Mouse (Mus musculus): ENCODE data around the gene Hint3. TPM values are rescaled to one million over a fixed set of nuclear protein-coding genes. Genes with fewer than 3 reads are reported as not detected.
A peak's percentile ranks its signal among the peaks of the same experiment; 100 is the strongest.
"Not testable (repeated sequence)": the region's sequence is repeated elsewhere in the genome, so short reads cannot be mapped to it uniquely, and the experiment has no call there.

The Hint3 gene
- polyA plus RNA-seq, 2 experiments = 5.5 to 18.1 TPM

DNA sequence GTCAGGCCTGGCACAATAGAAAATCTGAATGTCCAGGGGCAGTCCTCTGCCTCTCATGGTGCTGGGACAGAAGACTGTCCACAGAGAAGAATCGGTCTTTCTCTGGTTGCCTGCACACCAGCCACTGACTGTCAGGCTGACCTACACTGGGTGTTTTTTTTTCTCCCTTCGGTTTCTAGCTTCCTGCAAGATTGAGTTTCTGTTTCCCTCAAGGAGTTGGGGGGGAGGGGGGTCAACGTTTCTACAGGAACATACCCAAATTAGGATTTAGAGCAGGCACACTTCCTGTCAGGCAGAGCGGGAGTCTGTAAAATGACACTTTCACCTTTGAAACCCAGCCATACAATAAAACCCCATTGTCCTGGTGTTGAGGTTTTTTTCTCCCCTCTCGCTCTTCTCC lies 26.2 kb upstream of the Hint3 start:
- no peak overlapping the region; a peak in 1 of 4 replicates for H3K4me3 ChIP-seq (ENCODE audit: insufficient read depth in 1 of 2, low read depth in 2 of 2, low read length in 2 of 2)
- no peak overlapping the region for H3K27ac ChIP-seq
- H3K36me3 ChIP-seq (replicated peaks; ENCODE audit: control insufficient read depth, insufficient read depth, low read depth) = peaks cover 10% of the 10 kb centered on the region
- DNase-seq (ENCODE audit: low read depth in 3 of 3, low spot score in 3 of 3) = no peak
- H3K9ac ChIP-seq (replicated peaks) = no peak overlapping the region
- 15% methylated on average over 5 of the region's 5 CpGs for WGBS (ENCODE audit: insufficient replicate concordance)
- peak overlapping the region; percentile 4 for H3K4me2 ChIP-seq (ENCODE audit: low read depth)
- no peak for ATAC-seq (ENCODE audit: insufficient read depth)
- no peaks in the 10 kb centered on the region for H3K9me3 ChIP-seq (ENCODE audit: control insufficient read depth, low read length)
- H3K4me1 ChIP-seq (replicated peaks; ENCODE audit: control insufficient read depth in 2 of 2, insufficient read depth in 2 of 2, low read length in 1 of 2) = peaks cover 0 to under 1% of the 10 kb centered on the region in 2 experiments; a peak in 2 of 4 replicates
- no peak for TF ChIP-seq EP300 (IDR thresholded peaks at IDR 0.05; ENCODE audit: low read depth)
- no peak for TF ChIP-seq CTCF (IDR thresholded peaks at IDR 0.05; ENCODE audit: low read depth)
- no peaks in the 10 kb centered on the region for H3K27me3 ChIP-seq (ENCODE audit: control insufficient read depth, insufficient read depth, low read length)

DNA sequence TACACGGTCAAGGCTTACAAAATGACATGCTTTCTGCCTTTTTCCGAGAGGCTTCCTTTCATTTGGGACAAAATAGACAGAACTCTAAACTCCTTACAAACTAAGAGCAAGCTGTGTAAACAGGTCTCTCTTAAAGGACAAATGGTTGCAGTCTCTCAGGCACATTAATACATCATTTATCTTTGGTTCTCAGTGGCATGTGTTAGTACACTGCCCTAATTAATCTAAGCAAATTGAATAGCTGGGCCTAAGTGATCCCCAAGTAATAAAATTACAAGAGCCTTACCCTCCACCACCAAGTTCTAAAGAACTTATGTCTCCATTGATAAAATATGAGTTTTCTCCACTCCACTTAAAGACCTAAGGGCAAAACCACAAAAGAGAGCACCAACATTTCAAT lies 18.2 kb upstream of the Hint3 start:
- Histone ChIP-seq H3K27me3 (ENCODE audit: control insufficient read depth, insufficient read depth, low read length) (no peaks in the 10 kb centered on the region), H3K27ac (no peak overlapping the region), H3K4me1 (replicated peaks; ENCODE audit: control insufficient read depth in 2 of 2, insufficient read depth in 2 of 2, low read length in 1 of 2) (no peaks in the 10 kb centered on the region), H3K9ac (replicated peaks) (no peak overlapping the region), H3K36me3 (replicated peaks; ENCODE audit: control insufficient read depth, insufficient read depth, low read depth) (peaks cover 8% of the 10 kb centered on the region), H3K4me2 (ENCODE audit: low read depth) (no peak overlapping the region), H3K9me3 (ENCODE audit: control insufficient read depth, low read length) (no peaks in the 10 kb centered on the region), H3K4me3 (ENCODE audit: insufficient read depth in 1 of 2, low read depth in 2 of 2, low read length in 2 of 2) (no peak overlapping the region)
- DNase-seq (ENCODE audit: low read depth in 3 of 3, low spot score in 3 of 3) = no peak
- 84% methylated on average over 2 of the region's 2 CpGs for WGBS (ENCODE audit: insufficient replicate concordance)
- no peak for ATAC-seq (ENCODE audit: insufficient read depth)
- TF ChIP-seq CTCF (IDR thresholded peaks at IDR 0.05; ENCODE audit: low read depth) (no peak), EP300 (IDR thresholded peaks at IDR 0.05; ENCODE audit: low read depth) (no peak)

GRCm38 (mm10) chr10:30638216-30638615 lies 8.8 kb upstream of the Hint3 start:
- no peak for ATAC-seq (ENCODE audit: insufficient read depth)
- WGBS (ENCODE audit: insufficient replicate concordance) = 59% methylated on average over 3 of the region's 3 CpGs

GRCm38 (mm10) chr10:30636474-30637154 lies 7.2 kb upstream of the Hint3 start:
- H3K9me3 ChIP-seq (ENCODE audit: control insufficient read depth, low read length); H3K36me3 ChIP-seq (replicated peaks; ENCODE audit: control insufficient read depth, insufficient read depth, low read depth); H3K27me3 ChIP-seq (ENCODE audit: control insufficient read depth, insufficient read depth, low read length); H3K27ac ChIP-seq; H3K9ac ChIP-seq (replicated peaks); H3K4me3 ChIP-seq (ENCODE audit: insufficient read depth in 1 of 2, low read depth in 2 of 2, low read length in 2 of 2); DNase-seq (ENCODE audit: low read depth in 3 of 3, low spot score in 3 of 3); ATAC-seq (ENCODE audit: insufficient read depth); H3K4me2 ChIP-seq (ENCODE audit: low read depth): not testable (repeated sequence)
- WGBS (ENCODE audit: insufficient replicate concordance) = 79% methylated on average over 1 of the region's 1 CpGs
- peaks cover 8 to 14% of the 10 kb centered on the region in 2 experiments; a peak in 3 of 4 replicates for H3K4me1 ChIP-seq (replicated peaks; ENCODE audit: control insufficient read depth in 2 of 2, insufficient read depth in 2 of 2, low read length in 1 of 2)

More at GRCm38 (mm10) chr10:30638216-30638615, 8.8 kb upstream of the Hint3 start:
- H3K4me1 ChIP-seq (replicated peaks; ENCODE audit: control insufficient read depth in 2 of 2, insufficient read depth in 2 of 2, low read length in 1 of 2) = peaks cover 3% of the 10 kb centered on the region in 2 experiments; a peak in 2 of 4 replicates
- no peaks in the 10 kb centered on the region for H3K27me3 ChIP-seq (ENCODE audit: control insufficient read depth, insufficient read depth, low read length)
- H3K27ac ChIP-seq = no peak overlapping the region
- TF ChIP-seq CTCF (IDR thresholded peaks at IDR 0.05; ENCODE audit: low read depth) (no peak), EP300 (IDR thresholded peaks at IDR 0.05; ENCODE audit: low read depth) (no peak)
- H3K4me2 ChIP-seq (ENCODE audit: low read depth) = no peak overlapping the region
- DNase-seq (ENCODE audit: low read depth in 3 of 3, low spot score in 3 of 3) = no peak
- no peaks in the 10 kb centered on the region for H3K9me3 ChIP-seq (ENCODE audit: control insufficient read depth, low read length)
- no peak overlapping the region for H3K9ac ChIP-seq (replicated peaks)
- H3K36me3 ChIP-seq (replicated peaks; ENCODE audit: control insufficient read depth, insufficient read depth, low read depth) = no peaks in the 10 kb centered on the region
- H3K4me3 ChIP-seq (ENCODE audit: insufficient read depth in 1 of 2, low read depth in 2 of 2, low read length in 2 of 2) = no peak overlapping the region

- ATAC-seq (ENCODE audit: insufficient read depth) = peak; percentile 86
- no peak for TF ChIP-seq CTCF (IDR thresholded peaks at IDR 0.05; ENCODE audit: low read depth)
- TF ChIP-seq EP300 (IDR thresholded peaks at IDR 0.05; ENCODE audit: low read depth) = peak; percentile 68
- 58% methylated on average over 1 of the region's 1 CpGs for WGBS (ENCODE audit: insufficient replicate concordance)
Measured at GRCm38 (mm10) chr10:30632718-30633117, 3.3 kb upstream of the Hint3 start.

More at GRCm38 (mm10) chr10:30632718-30633117, 3.3 kb upstream of the Hint3 start:
- Histone ChIP-seq H3K27me3 (ENCODE audit: control insufficient read depth, insufficient read depth, low read length) (no peaks in the 10 kb centered on the region), H3K9me3 (ENCODE audit: control insufficient read depth, low read length) (no peaks in the 10 kb centered on the region), H3K9ac (replicated peaks) (no peak overlapping the region), H3K36me3 (replicated peaks; ENCODE audit: control insufficient read depth, insufficient read depth, low read depth) (no peaks in the 10 kb centered on the region), H3K4me1 (replicated peaks; ENCODE audit: control insufficient read depth in 2 of 2, insufficient read depth in 2 of 2, low read length in 1 of 2) (peaks cover 8 to 22% of the 10 kb centered on the region in 2 experiments; a peak in 3 of 4 replicates), H3K4me2 (ENCODE audit: low read depth) (peak overlapping the region; percentile 1; the same call in 1 of the 2 replicates), H3K4me3 (ENCODE audit: insufficient read depth in 1 of 2, low read depth in 2 of 2, low read length in 2 of 2) (no peak overlapping the region), H3K27ac (no peak overlapping the region)
- DNase-seq (ENCODE audit: low read depth in 3 of 3, low spot score in 3 of 3) = peak in 2 of 3 experiments; percentile 28 to 39
